Mouse (Mus musculus) cortical plate, adult 2 months (tissue): ENCODE results near the gene Fibp.

ENCODE experiments used
- CTCF ChIP-seq: fragments of 200-500 bp; IDR thresholded peaks from 2 replicates; pipeline ENCODE4 v1.5.1; 2011; ENCODE audit warnings: mild to moderate bottlenecking, control low read depth, low read length; ENCODE audit not compliant: insufficient read depth; ENCODE audit errors: extremely low read depth
- POLR2A ChIP-seq: fragments of 200-500 bp; IDR thresholded peaks from 2 replicates; pipeline ENCODE4 v1.6.1; 2011; ENCODE audit warnings: mild to moderate bottlenecking, low read length, control low read depth; ENCODE audit not compliant: insufficient read depth; ENCODE audit errors: extremely low read depth

DNA sequence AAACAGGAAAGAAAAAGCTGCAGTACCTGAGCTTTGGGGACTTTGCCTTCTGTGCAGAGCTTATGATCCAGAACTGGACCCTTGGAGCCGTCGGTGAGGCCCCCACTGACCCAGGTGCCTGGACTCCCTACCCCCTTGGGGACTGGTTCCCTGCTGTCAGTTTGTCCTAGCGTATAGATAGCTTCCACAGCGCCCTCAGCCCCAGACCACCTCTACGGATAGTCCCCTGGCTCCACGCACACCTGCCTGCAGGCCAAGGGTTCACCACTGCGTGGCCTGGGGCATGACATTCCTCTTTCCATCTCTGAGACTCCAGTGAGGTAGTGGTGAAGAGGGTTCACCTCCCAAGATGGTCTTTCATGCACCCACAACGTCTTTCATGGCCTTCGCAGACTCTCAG lies 2.8 kb downstream of the Fibp start:
- no peak for TF ChIP-seq POLR2A
- TF ChIP-seq CTCF, result no peak
